Mouse (Mus musculus): ENCODE data around the gene Limch1.

The Limch1 gene

DNA sequence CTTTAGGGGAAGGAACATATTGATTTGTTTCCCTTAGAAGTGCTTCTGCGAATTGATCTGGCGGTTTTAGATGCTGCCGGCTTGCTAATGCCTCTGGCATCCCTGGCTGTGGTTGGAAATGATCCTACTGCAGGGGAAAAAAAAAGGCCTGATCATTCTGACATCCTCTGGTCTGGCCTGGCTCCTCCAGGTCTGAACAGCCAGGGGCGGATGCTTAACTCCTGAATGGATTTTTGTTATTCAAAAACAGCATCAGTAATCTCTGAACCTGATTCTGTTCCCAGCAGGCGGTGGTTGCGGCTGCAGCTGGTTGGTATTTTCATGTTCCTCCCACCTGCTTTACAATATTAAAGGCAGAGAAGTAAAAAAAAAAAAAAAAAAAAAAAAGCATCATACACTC, 337.5 kb downstream of the Limch1 start:
- no peak for DNase-seq

DNA sequence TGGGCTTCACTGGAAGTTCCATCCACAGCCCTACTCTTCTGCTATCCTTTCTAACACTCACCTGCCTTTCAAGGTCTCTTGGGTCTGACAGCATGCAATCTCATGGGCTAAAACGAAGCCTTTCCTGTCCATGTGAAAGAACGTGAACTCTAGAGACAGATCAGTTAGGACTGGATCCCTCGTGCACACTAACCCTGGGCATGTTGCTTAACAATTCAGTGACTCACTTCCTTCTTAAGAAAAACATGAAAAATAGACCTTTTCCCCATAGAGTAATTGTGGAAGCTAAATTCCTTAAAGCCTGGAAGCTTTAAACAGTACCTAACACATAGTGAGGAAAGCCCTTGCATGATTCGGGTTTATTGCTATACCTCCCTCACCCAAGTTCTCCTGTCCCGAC, 345.2 kb downstream of the Limch1 start:
- DNase-seq = no peak

DNA sequence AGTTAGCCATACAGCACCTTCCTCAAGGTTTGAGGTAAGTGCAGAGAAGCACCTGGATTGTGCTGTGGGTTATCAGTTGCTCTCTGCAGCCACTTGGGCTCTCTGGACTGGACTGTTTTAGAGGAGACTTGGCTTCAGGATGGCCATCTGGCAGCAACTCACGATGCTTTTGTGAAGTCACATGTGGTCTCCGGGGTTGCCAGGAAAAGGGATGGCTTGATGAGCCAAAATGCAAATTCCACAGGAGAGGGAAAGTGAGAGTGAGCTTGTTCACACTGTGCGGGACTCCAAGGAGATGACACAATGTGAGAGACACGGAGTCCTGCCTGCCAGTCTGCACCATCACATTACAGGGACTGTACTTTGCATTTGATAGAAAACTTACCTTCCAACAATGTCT, 346.1 kb downstream of the Limch1 start:
- no peak for DNase-seq

DNA sequence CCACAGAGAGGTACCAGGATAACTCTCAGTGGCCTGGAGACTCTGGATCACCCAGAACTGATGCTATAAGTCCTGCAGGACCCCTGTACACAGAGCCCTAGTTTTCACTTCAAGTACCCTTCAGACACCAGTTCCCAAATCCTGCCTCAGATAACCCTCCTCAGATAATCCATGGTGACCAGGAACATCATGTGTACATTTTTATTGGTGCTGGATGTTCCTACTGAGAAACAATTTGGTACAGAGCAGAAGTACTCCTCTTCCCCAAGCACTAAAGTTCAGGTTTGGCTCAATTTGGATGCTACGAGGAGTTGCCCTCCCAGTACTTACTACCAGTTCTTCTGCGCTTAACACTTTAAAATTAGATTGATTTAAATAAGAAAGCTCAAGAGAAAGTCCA, 348.4 kb downstream of the Limch1 start:
- no peak for DNase-seq

DNA sequence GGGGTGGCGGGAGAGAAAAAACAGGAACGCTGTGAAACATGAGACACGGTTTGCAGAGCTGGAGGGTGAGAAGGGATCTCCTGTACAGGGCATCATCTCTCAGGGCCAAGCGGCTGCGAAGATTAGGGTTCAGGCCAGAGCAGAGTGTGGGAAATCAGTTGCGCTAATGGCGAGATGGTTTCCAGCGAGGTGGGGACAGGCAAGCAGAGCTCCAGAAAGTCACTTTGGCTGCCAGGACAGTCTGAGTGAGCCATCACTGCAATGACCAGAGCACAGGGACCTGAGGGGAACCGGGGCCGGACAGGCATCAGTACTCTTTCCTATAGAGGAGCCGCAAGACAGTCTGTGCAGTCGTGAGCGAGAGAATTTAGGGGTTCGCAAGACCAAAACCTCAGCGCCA, 349.5 kb downstream of the Limch1 start:
- no peak for DNase-seq

DNA sequence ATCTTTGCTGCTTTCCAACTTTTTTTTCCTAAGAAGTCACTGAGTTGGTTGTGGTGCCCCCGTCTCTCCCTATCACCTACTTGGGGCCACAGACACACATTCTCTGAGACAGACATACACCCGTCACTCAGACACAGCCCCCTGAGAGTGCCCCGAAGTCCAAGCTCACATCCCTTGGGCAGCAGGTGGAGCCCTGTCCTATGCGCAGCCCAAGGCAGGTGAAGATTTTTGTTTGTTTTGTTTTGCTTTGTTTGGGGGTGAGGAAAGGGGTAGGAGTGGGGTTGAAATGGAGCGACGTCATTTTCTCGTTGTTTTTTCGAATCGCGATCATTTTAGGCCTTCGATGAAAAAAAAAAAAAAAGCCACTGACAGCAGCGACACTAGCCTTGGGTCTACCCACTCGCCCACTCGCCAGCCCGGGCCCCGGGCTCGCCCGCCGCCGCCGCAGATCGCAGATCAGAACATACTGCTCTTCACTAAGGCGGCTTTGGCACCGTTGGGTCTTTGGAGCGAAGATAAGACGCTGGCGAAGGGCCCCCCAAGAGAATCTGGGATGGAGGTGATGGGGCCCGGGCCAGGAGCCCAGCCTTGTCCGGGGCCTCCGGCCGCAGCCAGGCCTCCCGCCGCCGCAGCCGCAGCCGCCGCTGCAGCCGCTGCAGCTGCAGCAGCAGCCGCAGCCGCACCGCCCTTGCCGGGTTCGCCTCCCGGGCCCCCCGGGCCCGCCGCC, 350.2 kb downstream of the Limch1 start:
- DNase-seq = no peak

DNA sequence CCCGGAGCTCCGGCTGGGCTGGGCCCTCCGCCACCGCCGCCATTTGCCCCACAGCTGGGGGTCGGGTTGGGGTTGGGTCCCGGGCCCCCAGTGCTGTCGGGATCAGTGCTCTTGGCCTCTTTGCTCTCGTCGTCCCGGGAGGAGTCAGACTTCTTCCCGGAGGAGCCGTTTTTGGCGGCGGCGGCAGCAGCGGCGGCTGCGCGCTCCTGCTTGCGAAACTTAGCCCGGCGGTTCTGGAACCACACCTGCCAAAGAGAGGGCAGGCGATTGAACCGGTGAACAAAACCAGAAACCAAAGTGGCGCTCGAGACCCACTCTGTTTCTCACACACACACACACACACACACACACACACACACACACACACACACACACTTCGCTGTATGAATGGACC, 350.7 kb downstream of the Limch1 start:
- DNase-seq = no peak

DNA sequence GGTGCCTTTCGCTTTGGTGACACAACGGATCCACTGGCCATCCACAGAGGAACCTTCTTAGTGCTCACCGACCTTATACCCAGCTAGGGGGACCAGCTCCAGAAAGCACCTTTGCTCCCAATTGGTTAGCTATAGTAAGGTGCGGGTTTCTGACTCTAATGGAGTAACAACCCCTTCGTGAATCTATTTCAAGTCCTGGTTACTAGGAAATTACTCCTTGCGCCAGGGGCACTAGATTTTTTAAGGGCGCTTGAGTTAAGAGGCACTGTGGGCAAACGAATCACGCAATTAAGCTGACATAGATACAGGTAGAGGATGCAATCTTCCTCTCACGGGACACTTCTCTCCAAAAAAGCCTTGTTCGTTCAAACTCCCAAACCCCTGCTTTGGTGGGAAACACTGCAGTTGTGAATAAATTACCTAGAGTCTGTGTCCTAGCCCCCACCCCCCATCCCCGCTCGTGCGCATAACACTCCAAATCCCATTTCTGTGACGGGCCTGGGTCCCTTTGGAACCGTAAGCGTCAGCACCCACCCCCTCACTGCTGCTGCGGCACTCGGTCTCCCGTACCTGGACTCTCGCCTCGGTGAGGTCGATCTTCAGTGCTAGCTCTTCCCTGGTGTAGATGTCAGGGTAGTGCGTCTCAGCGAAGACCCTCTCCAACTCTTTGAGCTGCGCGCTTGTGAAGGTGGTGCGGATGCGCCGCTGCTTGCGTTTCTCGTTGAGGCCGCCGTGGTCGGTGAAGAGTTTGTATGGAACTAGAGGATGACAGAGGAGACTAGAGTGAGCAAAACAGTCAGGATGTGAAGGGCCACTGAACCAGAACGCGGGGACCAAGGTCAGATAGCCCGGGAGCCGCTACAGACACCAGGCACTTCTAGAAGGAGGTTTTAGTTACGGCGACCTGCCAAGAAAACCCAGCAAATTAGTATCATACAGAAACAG, 351.8 kb downstream of the Limch1 start:
- no peak for DNase-seq

DNA sequence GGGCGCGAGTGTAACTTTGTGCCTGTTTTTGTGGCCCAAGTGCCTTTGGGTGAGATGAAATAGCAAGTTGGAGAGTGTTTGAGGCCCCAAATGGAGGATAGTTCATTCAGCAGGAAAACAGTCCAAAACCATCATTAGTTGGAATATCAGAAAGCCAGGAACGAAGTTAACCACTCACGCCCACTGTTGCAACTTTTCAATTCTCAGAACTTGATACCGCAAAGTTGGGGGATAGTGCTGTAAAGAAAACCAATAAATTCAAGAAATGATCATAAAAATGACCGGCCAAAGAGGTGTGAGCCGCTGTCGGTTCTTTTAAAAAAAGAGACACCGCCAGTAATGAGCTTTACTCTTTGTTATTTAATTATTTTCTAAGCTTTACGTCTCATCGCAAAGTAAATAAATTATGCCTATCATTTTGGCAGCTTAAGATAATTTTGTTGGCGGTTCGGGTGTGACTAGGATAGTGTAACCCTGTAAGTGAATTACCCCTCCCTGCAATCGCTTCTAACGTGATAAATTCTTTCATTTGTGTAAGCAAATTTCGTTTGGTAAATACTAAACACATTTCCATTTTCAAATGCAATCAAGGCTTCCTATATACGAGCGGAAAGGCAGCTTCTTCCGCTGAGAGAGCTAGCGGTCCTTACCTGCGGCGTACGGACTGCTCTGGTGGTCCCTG, 352.6 kb downstream of the Limch1 start:
- DNase-seq = no peak

DNA sequence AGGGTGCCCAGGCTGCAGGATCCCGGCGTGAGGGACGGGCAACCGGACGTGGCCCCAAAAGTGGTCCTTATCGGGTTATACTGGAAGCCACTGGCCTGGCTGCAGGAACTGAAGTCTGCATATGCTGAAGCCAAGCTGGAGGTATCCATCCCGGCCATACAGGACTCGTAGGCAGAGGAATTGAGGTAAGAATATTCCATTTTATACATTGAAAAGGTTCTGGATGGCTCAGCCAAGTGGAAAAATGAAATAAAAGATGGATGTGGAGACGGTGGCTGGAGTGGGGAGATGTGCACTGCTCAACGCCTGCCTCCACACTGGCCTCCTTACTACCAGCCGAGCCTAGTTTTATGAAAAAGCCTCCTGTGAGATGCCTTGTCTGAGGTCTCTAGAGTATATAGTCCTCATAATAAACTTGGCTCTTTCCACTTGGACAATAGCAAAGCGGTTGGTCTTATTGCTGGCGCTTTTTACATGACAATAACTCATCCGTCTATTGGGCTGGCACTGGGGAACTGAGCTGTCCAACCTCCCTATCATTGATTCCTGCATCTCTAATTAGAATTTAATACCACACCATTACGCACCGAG, 353.2 kb downstream of the Limch1 start, which contains the start of gene Phox2b:
Gene Phox2b, minus strand, starts transcription at position 569 of the 591 bp plus-strand sequence.
- no peak for DNase-seq

DNA sequence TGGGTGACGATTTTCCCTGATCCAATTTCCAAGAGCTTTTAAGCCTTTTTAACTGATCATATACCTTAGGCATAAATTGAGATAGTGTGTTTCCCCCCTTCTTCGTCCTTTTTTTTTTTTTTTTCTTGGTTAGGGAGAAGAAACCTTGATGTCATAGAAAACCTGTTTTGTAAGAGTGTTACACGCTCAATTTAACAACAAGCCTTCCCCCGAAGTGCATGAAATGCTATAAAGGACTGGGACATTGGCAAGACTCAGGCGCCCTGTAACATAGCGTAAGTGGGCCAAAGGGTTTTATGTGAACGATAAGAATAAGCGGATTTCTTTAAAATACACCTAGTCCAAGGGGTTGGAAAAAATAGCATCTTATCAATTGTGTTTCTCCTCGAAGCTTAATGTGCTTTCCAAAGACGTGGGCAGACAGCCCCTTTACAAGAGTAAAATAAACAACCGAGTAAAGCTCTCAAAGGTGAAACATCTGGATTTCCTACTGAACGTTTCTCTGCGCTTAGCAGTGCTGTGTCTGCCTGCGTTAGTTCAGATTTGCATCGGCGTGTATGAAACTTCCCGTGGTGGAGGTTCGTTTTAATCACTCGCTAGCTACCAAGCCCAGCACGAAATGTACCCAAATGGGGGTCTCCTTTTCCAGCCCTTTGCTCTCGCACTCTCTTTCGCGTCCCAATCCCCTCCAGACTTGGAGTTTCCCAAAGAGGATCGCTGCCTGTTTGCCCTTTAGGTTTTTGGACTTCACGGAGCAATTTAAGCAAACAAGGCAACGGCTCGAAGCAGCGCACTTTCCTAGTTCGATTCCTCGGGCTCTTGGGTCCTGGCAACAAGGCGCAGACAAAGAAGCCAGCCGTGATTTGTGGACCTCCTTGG, 354.0 kb downstream of the Limch1 start:
- no peak for DNase-seq

DNA sequence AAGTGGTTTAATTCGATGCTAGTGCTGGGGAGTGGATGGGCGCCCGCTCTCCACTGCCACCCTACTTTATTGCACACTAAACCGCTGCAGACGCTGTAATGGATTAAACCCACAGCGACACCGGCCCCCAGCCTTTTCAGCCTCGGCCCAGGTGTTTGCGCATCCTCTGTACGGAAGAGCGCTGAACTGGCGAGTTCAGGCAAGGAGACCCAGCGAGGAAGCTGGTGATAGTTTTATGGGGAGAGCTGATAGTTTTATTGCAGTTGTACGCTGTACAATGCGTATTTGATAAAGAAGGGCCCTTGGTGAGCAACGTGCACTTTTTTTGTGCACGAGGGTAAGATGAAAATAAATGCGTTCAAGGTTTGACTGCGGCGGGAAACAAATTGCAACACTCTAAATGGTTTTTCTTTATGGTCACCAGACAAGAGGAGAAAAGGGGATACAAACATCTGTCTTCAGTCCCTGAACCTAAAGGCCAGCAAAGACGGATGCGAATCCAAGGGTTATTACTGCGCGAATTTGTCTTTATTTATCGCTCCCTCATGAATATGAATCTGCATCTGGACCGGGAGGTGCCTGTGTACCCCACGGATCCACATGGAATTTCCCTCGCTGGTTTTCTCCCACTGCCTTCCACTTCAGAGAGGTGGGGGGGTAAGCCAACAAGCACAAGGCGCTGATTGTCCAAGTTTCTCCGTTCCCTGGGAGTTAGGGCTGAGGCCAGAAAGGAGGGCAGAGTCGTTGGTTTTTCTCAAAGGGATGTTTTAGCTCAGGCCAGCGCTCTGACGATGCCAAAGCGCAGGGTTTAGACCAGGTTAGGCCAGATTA, 355.2 kb downstream of the Limch1 start:
- no peak for DNase-seq

DNA sequence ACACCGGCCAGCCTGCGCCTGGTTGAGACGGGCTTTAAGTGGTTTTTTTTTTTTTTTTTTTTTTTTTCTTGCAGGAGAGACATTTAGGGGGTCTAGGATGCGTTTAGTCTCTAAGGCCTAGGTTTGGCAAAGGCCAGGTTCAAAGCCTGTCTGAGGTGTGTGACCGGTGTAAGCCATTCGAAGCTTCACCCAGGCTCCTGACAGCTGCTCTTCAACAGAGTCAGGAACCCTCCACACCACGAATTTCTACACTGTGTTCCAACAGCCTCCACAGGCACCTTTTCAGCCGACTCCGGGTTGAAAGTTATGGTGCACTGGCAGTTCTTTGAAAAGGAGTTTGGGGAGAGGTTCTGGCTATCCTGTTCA, 355.8 kb downstream of the Limch1 start:
- DNase-seq = no peak

DNA sequence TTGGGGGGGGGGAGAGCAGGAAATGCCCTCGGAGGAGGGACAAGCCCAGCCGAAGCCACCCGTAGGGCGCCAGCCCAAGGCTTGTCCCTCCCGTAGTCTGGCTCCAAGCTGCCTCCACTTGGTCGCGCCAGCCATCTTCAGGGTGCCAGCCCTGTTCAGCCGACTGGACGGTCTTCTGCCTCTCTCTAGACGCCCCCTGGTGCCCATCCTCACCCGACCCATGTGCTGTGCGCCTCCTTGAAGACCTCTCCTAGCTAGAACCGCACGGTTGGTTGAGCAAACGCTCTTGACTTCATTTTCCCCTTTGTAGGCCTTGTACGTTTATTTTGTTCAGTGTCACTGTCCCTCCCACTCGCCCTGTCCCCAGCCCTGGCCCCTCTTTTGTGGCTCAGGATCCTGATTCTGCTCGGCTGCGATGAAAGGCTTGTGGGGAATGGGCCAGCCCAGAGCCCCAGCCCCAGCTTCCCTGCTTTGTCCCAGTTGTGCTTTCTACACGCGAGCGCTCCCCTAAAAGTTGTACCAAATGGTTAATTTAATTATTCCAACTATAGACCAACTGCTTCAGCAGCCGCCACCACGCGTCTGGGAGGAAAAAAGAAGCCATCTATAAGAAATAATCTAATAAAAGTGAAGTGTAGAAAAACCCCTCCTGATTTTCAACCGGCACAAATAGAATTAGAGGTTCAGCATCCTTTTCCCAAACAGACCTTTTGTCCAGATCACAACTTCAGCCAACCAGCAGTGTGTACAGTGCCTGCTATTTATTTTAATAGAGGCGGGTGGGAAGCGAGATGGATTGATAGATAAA, 356.4 kb downstream of the Limch1 start:
- peak; percentile 6 for DNase-seq

DNA sequence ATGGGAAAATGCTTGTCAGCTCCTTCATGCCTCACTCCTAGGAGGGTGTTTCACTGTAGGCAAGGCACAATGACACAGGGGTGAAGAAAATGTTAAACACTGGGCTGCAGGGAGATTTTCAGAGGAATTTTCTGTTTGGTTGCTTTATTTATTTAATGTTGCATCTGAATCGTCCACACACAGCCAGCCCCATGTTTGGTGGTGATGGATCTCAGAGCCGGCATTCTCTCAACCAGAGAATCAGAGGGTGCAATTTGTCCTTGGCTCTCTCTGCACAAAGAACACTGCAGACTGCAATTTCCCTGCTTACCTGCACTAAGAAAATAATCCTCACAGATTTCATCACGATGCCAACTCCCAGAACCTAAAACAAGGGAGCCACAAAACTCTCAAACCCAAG, 357.4 kb downstream of the Limch1 start:
- no peak for DNase-seq

DNA sequence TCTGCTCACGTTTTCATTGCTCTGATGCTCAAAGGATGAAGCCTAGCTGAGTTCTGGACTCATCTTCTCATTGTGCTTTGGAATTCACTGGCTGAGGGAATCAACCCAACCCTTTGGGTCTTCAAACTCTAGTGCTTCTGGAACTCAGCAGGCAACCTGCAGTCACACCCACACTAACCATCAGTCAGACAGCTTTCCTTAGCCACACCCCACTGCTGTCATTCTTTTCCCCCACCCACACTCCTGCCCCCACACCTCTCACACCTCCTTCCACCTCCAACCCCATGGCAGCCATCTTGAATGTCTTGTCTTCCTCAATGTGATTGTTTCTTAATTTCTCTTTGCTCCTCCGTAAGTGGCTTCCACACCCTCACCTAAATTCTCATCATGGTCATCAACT, 360.6 kb downstream of the Limch1 start:
- no peak for DNase-seq

Data from thymus, postnatal 14 days (tissue).